Mouse (Mus musculus) neural tube, embryonic 11.5 days (tissue): ENCODE data around the gene Gm10306. TPM values are rescaled to one million over a fixed set of nuclear protein-coding genes. Genes with fewer than 3 reads are reported as not detected.

ENCODE experiments used
- ATAC-seq: fragments of 200-750 bp; cut with Nextera tagmentation; 2 replicates; pipeline ENCODE4 v1.8.0; 2017; ENCODE audit warnings: moderate number of reproducible peaks, mild to moderate bottlenecking, moderate TSS enrichment, moderate library complexity; ENCODE audit not compliant: insufficient read depth, low FRiP score, low TSS enrichment
- DNase-seq: peaks from one replicate; pipeline ENCODE4 v3.0.0-alpha.2; 2015; ENCODE audit warnings: low spot score
- H3K27ac ChIP-seq: fragments of 300-500 bp; sonication (generic); 2 replicates; pipeline ENCODE4 v1.5.1; 2014; ENCODE audit warnings: low read depth, mild to moderate bottlenecking, low read length
- H3K27me3 ChIP-seq: fragments of 300-500 bp; sonication (generic); 2 replicates; pipeline ENCODE4 v1.6.1; 2014; ENCODE audit warnings: mild to moderate bottlenecking, low read length, mixed read lengths; ENCODE audit not compliant: control insufficient read depth, insufficient read depth
- H3K36me3 ChIP-seq: fragments of 300-500 bp; sonication (generic); 2 replicates; pipeline ENCODE4 v1.6.1; 2014; ENCODE audit warnings: mild to moderate bottlenecking, low read length, moderate library complexity, mixed read lengths; ENCODE audit not compliant: control insufficient read depth, insufficient read depth
- H3K4me1 ChIP-seq: fragments of 300-500 bp; sonication (generic); 2 replicates; pipeline ENCODE4 v1.6.1; 2014; ENCODE audit warnings: low read length, mixed read lengths; ENCODE audit not compliant: control insufficient read depth, insufficient read depth
- H3K4me2 ChIP-seq: fragments of 300-500 bp; sonication (generic); 2 replicates; pipeline ENCODE4 v1.6.1; 2014; ENCODE audit warnings: low read depth, mild to moderate bottlenecking, moderate library complexity
- H3K4me3 ChIP-seq: fragments of 300-500 bp; sonication (generic); 2 replicates; pipeline ENCODE4 v1.5.1; 2014; ENCODE audit warnings: low read depth, low read length
- H3K9ac ChIP-seq: fragments of 300-500 bp; sonication (generic); 2 replicates; pipeline ENCODE4 v1.6.1; 2014; ENCODE audit warnings: mild to moderate bottlenecking, low read length
- H3K9me3 ChIP-seq: fragments of 300-500 bp; sonication (generic); 2 replicates; pipeline ENCODE4 v1.6.1; 2016; ENCODE audit warnings: low read length; ENCODE audit not compliant: control insufficient read depth
- WGBS: fragments of 180-500 bp; shearing (Covaris S2); extraction: QIAGEN DNeasy Blood & Tissue Kit; methylation state at CpG from one replicate; pipeline ENCODE4 v1.1.7; 2014; 5-methylcytosine and 5-hydroxymethylcytosine counted together
- polyA plus RNA-seq: library from polyadenylated mRNA; unstranded; fragments of >200 nt; fragmentation: Nextera tagmentation; extraction: Ambion mirVana; gene quantifications from 2 replicates; pipeline ENCODE4 v1.2.1, GENCODE M21; 2014

The Gm10306 gene
- polyA plus RNA-seq = not detected in 2 replicates

GRCm38 (mm10) chr4:94556265-94557054 is at the start of gene Gm10306, which contains the start of gene Caap1:
Gene Gm10306 (plus strand): TSS chr4:94556546.
Gene Caap1 (minus strand): TSS chr4:94556796.
- Histone ChIP-seq H3K4me3 (peak within 1 kb of the TSS; percentile 85), H3K27me3 (no peaks in the 10 kb centered on the region), H3K9ac (peak within 1 kb of the TSS; percentile 85), H3K4me1 (no peaks in the 10 kb centered on the region), H3K36me3 (no peaks in the 10 kb centered on the region), H3K27ac (peak within 1 kb of the TSS; percentile 55), H3K9me3 (no peaks in the 10 kb centered on the region), H3K4me2 (peak within 1 kb of the TSS; percentile 56)
- DNase-seq (peak; percentile 96), ATAC-seq (peak; percentile 95)
- 2% methylated on average over 66 of the region's 83 CpGs for WGBS

- no peaks in the 10 kb centered on the region for H3K36me3 ChIP-seq
- H3K4me3 ChIP-seq = no peak overlapping the region
- H3K27ac ChIP-seq = no peak overlapping the region
- ATAC-seq (no peak), DNase-seq (no peak)
- no peaks in the 10 kb centered on the region for H3K27me3 ChIP-seq
- H3K9ac ChIP-seq = no peak overlapping the region
- no peaks in the 10 kb centered on the region for H3K4me1 ChIP-seq
- 87% methylated on average over 3 of the region's 3 CpGs for WGBS
- no peaks in the 10 kb centered on the region for H3K9me3 ChIP-seq
- H3K4me2 ChIP-seq = no peak overlapping the region
Measured at GRCm38 (mm10) chr4:94515366-94515765, 41.0 kb upstream of the Gm10306 start.

- Histone ChIP-seq H3K4me1 (no peaks in the 10 kb centered on the region), H3K36me3 (no peaks in the 10 kb centered on the region), H3K27me3 (no peaks in the 10 kb centered on the region), H3K9ac (no peak overlapping the region), H3K4me2 (no peak overlapping the region), H3K4me3 (no peak overlapping the region), H3K9me3 (no peaks in the 10 kb centered on the region), H3K27ac (no peak overlapping the region)
- ATAC-seq (no peak), DNase-seq (peak; percentile 30)
- 68% methylated on average over 4 of the region's 4 CpGs for WGBS
Measured at GRCm38 (mm10) chr4:94517631-94518030, 38.7 kb upstream of the Gm10306 start.

GRCm38 (mm10) chr4:94523321-94523720 is 33.0 kb upstream of the Gm10306 start:
- no peak for DNase-seq
- H3K9ac ChIP-seq = no peak overlapping the region
- H3K4me2 ChIP-seq = no peak overlapping the region
- H3K9me3 ChIP-seq = no peaks in the 10 kb centered on the region
- no peaks in the 10 kb centered on the region for H3K27me3 ChIP-seq
- H3K36me3 ChIP-seq = no peaks in the 10 kb centered on the region
- H3K4me3 ChIP-seq = no peak overlapping the region
- no peaks in the 10 kb centered on the region for H3K4me1 ChIP-seq
- no peak overlapping the region for H3K27ac ChIP-seq
- no peak for ATAC-seq

- WGBS = 90% methylated on average over 1 of the region's 1 CpGs
- ATAC-seq = no peak
- no peaks in the 10 kb centered on the region for H3K27me3 ChIP-seq
- no peaks in the 10 kb centered on the region for H3K9me3 ChIP-seq
- no peak overlapping the region for H3K4me2 ChIP-seq
- no peaks in the 10 kb centered on the region for H3K4me1 ChIP-seq
- no peak overlapping the region for H3K4me3 ChIP-seq
- H3K27ac ChIP-seq = no peak overlapping the region
- H3K36me3 ChIP-seq = no peaks in the 10 kb centered on the region
- H3K9ac ChIP-seq = no peak overlapping the region
- DNase-seq = no peak
Measured at GRCm38 (mm10) chr4:94529448-94529847, 26.9 kb upstream of the Gm10306 start.

GRCm38 (mm10) chr4:94533205-94533604 is 23.1 kb upstream of the Gm10306 start:
- ATAC-seq = no peak
- Histone ChIP-seq H3K4me1 (no peaks in the 10 kb centered on the region), H3K27me3 (no peaks in the 10 kb centered on the region), H3K27ac (no peak overlapping the region), H3K4me3 (no peak overlapping the region), H3K36me3 (no peaks in the 10 kb centered on the region), H3K9me3 (no peaks in the 10 kb centered on the region), H3K9ac (no peak overlapping the region), H3K4me2 (no peak overlapping the region)
- no peak for DNase-seq

GRCm38 (mm10) chr4:94543041-94543440 is 13.3 kb upstream of the Gm10306 start:
- Histone ChIP-seq H3K27me3 (no peaks in the 10 kb centered on the region), H3K27ac (no peak overlapping the region), H3K9me3 (no peaks in the 10 kb centered on the region), H3K36me3 (peaks cover 2% of the 10 kb centered on the region), H3K4me1 (no peaks in the 10 kb centered on the region), H3K4me3 (no peak overlapping the region), H3K9ac (no peak overlapping the region), H3K4me2 (no peak overlapping the region)
- DNase-seq (no peak), ATAC-seq (no peak)
- 96% methylated on average over 4 of the region's 4 CpGs for WGBS

GRCm38 (mm10) chr4:94544321-94544720 is 12.0 kb upstream of the Gm10306 start:
- no peak for ATAC-seq
- no peak for DNase-seq
- H3K4me2 ChIP-seq = no peak overlapping the region
- no peak overlapping the region for H3K4me3 ChIP-seq
- 74% methylated on average over 7 of the region's 7 CpGs for WGBS
- H3K27ac ChIP-seq = no peak overlapping the region
- H3K27me3 ChIP-seq = no peaks in the 10 kb centered on the region
- H3K9ac ChIP-seq = no peak overlapping the region
- no peaks in the 10 kb centered on the region for H3K9me3 ChIP-seq
- peaks cover 2% of the 10 kb centered on the region for H3K36me3 ChIP-seq
- H3K4me1 ChIP-seq = no peaks in the 10 kb centered on the region

- no peak overlapping the region for H3K9ac ChIP-seq
- H3K4me1 ChIP-seq = no peaks in the 10 kb centered on the region
- ATAC-seq (no peak), DNase-seq (no peak)
- H3K4me2 ChIP-seq = peak overlapping the region; percentile 56
- no peaks in the 10 kb centered on the region for H3K36me3 ChIP-seq
- no peaks in the 10 kb centered on the region for H3K9me3 ChIP-seq
- no peaks in the 10 kb centered on the region for H3K27me3 ChIP-seq
- no peak overlapping the region for H3K4me3 ChIP-seq
- WGBS = 93% methylated on average over 5 of the region's 5 CpGs
- H3K27ac ChIP-seq = no peak overlapping the region
Measured at GRCm38 (mm10) chr4:94554955-94555494, 1.3 kb upstream of the Gm10306 start.
